Mouse (Mus musculus) left cerebral cortex, adult 18-20 months (tissue): ENCODE data around the gene Misp. TPM values are rescaled to one million over a fixed set of nuclear protein-coding genes. Genes with fewer than 3 reads are reported as not detected.
A peak's percentile ranks its signal among the peaks of the same experiment; 100 is the strongest.

ENCODE experiments used
- DNase-seq, 2 experiments: peaks; one replicate each; pipeline ENCODE4 v3.0.0; 2021 to 2022; ENCODE audit warnings: low spot score in 2 of 2, mixed read lengths in 1 of 2
- long read RNA-seq, 2 experiments: library from polyadenylated mRNA; stranded (forward); transcript quantifications; one replicate each; pipeline ENCODE4 v2.0.0; 2021
- total RNA-seq, 2 experiments: library from RNA; stranded (reverse); gene quantifications; 2 replicates each; pipeline ENCODE4 v1.2.3; 2021

Misp gene
- total RNA-seq = under 1 TPM; 0.61 to 0.86 TPM
- long read RNA-seq, experiment 1, partial matches to known transcripts = 1 of 3 reads
- long read RNA-seq, experiment 1, other reads (novel, unspliced or antisense) = 1 of 3 reads
- long read RNA-seq, experiment 2, partial matches to known transcripts = 1 of 2 reads
- long read RNA-seq, experiment 2, other reads (novel, unspliced or antisense) = 1 of 2 reads

DNA sequence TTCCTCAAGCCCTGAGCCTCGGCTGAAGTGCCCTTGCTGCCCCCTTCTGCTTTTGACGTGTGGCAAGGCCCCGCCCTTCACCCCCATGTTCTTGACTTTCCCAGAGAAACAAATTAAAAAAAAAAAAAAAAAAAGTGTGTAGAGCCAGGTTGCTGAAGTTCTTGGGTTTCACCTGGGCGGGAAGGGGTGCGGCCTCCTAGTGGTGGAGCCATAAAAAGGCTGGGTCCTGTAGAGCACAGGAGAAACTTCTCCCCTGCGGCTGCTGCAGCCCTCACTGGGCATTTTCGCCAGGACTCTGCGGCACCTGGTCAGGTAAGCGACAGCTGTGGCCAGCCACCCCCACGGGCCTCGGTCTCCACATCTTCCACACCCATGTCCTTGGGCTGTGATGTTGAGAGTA is at the start of gene Misp:
Gene Misp, plus strand, starts transcription at position 208 of the 400 bp plus-strand sequence.
- no peak for DNase-seq

DNA sequence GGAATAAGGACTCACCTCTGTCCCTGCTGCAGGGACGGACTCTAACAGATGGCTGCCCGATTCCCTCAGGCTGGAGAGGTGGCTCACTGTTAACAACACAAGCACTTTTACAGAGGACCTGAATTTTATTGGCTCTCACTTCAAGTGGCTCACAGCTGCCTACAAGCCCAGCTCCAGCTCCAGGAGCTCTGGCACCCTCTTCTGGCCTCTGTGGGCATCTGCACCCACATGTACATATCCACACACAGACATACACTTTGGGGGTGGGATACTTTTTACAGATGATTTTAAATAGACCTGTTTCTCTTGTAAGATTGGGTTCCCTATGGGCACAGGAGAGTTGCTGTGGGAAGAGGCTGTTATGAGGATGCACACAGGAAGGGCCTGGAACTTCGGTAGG is 48.5 kb upstream of the Misp start:
- no peak for DNase-seq

DNA sequence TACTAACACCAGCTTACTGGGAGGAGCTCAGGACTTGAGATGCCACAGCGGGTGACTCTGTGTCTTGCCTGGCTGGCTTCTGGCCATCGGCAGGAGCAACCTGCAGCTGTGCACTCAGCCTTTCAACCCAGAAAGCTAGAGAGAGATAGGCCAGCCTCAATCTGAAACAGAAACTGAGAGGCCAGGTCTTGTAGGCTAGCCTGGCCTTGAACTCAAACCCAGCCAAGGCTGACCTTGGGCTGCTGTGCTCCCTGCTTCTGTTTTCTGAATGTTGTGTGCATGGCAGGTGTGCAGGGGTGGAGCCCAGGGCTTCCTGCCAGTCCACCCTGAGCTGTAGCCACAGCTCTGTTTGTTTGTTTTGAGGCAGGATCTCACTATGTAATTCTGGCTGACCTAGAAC is 47.6 kb upstream of the Misp start:
- DNase-seq = no peak

DNA sequence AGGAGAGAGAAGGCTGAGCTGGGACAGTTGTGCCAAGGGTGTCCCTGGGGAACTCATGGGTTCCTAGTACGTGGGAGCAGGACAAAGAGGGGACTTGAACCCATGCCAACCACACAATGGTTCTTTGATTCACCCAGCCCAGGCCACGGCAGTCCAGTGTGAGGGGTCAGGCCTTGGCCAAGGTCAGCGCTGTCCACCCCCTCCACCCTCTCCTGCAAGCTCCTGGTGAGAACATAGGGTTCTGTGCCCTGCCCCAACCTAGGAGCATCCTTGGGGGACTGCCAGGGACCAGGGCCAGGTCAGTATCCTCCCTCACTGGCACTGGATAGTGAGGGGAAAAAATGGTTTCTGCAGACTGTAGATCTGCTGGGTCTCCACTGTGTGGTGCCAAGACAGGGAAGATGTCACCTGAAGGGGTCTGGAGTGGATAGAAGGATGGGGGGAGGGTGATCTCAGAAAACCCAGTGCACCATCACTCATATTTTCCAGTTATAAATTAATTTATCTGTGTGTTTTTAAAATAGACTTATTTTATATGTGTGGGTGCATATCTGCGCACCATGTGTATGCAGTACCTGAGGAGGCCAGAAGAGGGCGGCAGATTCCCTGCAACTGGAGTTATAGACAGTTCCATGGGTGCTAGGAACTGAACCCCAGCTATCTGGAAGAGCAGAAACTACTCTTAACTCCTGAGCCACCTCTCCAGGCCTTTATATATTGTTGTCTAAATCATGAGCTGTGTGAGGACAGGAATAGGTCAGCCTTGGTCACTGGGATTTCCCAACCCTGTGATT is 46.1 kb upstream of the Misp start:
- no peak for DNase-seq

DNA sequence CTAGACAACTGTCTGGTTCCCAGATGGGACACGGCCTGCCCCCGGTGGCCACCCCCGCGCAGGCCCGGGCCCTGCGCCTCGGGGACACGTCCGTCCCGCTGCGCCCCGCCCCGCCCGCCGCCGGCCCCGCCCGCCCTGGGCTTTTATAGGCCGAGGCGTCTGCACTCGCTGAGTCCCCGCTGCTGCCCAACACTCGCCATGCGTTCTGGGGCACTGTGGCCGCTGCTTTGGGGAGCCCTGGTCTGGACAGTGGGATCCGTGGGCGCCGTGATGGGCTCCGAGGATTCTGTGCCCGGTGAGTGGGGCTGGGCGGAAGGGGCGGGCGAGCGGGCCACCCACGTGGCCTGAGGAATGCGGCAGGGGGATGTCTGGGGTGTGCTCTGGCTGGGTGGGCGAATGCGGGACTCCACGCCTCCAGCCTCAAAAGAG is 43.7 kb upstream of the Misp start, which contains the start of gene Fstl3:
Gene Fstl3, plus strand, starts transcription at position 170 of the 429 bp plus-strand sequence.
- DNase-seq = no peak

- DNase-seq = no peak
Measured at GRCm38 (mm10) chr10:79778006-79778405, 42.8 kb upstream of the Misp start.

GRCm38 (mm10) chr10:79779193-79779592 is 41.6 kb upstream of the Misp start:
- DNase-seq = no peak

DNA sequence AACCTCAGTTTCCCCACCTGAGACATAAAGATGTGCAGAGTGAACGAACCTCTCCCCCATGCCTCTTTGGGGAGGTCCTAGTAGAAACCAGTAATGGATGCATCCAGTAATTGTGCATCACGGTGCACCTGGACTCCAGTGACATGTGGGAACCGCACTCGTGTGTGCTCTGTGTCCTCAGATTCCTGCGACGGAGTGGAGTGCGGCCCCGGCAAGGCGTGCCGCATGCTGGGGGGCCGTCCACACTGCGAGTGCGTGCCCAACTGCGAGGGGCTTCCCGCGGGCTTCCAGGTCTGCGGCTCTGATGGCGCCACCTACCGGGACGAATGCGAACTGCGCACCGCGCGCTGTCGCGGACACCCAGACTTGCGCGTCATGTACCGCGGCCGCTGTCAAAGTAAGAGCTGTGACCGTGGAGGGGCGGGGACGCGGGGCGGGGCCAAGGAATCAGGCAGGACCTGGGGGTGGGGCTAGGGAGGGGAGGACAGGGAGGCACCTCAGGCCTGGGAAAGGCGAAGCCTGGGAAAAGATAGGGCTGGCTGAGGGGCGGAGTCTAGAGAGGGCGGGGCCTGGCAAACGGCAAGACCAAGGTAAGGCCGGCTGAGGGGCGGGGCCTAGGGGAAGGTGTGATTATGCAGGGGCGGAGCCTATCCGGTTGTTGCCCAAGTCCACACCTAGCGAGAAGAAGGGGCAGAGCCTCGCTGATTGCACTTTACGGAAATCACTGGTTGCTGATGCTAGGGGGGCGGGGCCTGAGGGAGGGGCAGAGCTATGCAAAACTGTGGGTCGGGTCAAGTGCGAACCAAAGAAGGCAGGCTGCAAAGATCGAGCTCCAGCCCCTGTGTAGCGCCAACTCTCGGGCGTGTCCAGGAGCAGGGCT is 40.8 kb upstream of the Misp start:
- DNase-seq = peak; percentile 95

GRCm38 (mm10) chr10:79780664-79781015 is 40.1 kb upstream of the Misp start:
- no peak for DNase-seq

DNA sequence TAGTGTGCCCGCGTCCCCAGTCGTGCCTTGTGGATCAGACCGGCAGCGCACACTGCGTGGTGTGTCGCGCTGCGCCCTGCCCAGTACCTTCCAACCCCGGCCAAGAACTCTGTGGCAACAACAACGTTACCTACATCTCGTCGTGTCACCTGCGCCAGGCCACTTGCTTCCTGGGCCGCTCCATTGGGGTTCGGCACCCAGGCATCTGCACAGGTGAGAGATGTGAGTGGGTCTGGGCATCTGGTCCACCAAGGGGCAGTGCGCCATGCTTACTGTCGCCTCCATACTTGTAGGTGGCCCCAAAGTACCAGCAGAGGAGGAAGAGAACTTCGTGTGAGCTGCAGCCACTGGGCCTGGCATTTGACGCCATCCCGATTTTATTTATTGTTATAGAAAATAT is 39.6 kb upstream of the Misp start:
- DNase-seq = no peak

DNA sequence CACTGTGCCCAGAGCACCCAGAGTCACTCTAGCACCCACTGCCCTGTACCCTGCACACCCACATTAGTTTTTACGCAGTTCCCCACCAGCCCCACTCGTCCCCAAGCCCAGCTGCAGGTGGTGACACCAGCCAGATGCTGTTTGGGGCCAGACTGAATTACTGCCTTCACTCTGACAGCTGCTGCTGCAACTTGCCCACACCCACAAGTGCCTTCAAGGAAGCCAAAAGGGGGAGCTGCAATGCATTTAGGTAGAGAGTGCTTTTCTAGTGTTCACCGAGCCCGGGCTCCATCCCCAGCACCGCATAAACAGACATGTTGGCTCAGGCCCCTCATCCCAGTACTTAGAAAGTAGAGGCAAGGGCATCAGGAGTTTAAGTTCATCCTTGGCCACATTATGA is 38.8 kb upstream of the Misp start:
- DNase-seq = no peak

DNA sequence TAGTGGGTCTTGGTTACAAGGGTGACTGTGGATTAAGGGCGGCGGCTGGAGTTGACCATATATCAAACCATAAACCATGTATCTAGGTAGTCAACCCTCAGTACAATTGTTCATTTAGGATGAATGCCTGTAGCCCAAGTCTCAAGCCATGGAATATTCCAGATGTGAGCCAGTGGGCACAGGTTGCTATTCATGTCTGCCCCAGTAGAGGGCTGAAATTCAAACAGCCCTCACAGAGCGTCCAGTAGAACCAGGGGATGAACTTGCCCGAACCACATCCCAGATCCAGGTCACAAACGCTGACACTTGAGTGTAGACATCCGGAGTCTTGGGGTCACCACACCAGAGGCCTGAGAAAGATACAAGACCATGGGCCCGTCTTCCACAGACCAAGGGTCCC is 37.7 kb upstream of the Misp start:
- no peak for DNase-seq

DNA sequence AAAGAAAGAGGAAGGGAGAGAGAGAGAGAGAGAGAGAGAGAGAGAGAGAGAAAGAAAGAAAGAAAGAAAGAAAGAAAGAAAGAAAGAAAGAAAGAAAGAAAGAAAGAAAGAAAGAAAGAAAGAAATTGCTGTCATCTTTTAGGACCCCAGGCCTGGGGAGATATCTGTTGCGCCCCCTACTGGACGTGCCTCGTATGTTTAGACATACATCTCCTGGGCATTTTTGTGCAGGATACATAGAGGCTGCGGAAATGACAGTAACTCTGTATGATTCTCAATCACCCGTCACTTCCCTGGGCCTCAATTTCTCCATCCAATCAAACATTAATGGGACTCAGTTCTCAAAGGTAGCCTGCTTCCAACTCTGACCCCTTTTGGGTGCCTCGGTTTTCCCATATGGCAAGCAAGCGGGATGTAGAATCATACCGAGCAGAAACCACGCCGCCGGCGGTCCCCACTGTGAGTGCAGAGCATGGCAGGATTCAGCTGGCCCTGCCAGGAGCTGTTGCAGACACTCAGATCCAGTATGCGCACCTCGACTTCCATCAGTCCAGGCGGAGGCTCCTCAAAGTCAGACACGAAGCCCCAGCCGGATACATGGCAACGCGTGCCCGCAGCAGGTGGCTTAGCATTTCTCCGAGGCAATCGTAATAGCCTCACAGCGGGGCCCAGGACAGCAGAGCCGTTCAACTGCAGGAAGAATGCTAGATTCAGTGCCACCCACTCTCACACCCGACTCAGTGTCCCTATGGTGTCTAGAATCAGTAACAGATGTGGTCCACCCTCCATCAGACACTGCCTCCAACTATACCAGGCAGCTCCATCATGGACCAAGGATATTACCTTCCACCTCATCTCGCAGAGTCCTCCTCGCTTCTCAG is 36.6 kb upstream of the Misp start:
- DNase-seq = no peak

DNA sequence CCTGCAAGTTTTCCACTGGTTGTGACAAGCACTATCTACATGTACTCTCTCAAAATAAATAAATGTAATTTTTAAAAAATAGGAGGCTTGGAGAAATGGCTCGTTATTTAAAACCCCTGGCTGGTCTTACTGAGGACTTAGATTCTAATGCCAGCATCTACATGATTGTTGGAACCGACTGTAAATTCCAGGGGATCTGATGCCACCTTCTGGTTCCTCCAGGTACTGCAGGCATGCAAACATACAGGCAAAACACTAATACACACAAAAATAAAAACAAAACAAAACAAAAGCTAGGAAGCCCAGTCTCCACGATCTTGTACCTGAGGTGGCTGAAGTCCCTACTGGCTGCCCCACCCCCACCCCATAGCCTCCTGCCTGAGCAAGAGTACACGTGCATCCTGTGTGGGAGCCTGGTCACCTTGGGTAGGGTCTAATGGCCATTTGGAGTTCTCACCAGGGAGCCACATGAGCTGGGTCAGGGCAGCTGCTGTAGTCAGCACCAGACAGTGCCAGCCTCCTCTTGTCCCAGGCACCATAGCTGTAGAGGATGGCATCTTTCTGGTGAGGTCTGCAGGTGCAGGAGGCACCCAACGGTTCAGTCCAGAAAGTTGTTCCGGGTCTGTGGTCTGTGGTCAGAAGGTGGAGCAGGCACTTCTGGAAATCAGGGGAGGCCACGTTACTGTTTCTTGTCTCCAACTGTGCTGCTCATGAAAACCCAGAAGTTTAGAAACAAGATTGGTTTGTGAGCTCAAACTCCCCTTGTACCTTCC is 32.2 kb upstream of the Misp start:
- DNase-seq = peak; percentile 65 to 79

- no peak for DNase-seq
Measured at GRCm38 (mm10) chr10:79789581-79789980, 31.2 kb upstream of the Misp start.

DNA sequence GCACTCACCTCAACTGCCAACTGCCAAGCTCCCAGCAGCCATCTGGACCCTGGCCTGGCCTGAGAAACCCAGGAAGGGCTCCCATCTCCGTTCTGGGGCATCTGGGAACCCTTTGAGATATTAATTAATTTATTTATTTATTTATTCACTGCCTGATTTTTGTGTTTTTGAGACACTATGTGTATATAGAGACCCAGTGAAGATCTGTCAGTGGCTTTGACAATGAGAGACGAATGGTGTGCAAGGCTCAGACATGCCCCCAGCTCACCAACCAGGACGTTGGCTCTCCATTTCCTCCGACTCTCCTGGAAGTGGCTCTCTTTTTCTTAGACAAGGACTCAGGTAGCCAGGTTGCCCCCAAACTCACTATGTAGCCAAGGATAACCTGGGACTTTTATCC is 29.9 kb upstream of the Misp start, which contains the start of gene Prss57:
Gene Prss57, minus strand, starts transcription at position 101 of the 400 bp plus-strand sequence.
- DNase-seq = no peak

DNA sequence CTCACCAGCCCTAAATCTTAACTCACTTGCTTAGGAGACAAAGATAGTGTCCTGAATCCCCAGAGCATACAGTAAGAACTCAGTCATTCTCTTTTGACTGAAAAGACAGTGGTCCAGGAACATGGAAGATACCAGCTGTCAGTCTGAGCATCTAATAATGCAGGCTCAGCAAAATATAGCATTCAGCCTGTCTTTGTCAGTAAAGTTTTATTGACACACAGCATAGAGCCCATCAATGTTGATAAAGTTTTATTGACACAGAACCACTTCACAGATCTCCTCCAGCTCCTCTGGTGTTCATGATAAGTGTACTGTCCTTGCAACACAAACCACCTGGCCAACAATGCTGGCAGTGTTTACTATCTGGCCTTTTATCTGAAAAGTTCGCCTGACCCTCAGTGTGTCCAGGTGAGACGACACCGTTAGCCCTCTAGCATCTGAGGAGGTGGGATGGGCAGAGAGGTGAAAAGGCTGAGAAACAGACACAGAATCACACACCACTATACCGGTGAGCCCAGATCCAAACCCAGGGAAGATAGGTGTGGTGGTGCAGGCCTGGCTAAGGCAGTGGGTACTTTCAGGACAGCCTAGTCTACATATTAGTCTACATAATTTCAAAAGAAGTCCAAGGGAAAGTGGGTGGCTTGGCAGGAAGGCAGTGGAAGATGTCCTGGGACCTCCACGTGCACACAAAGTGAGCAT is 28.3 kb upstream of the Misp start:
- no peak for DNase-seq

GRCm38 (mm10) chr10:79793051-79793737 is 27.6 kb upstream of the Misp start, which contains the start of gene Palm:
Gene Palm, plus strand, starts transcription at chr10:79793572.
- peak; percentile 85 to 90 for DNase-seq
